Mouse (Mus musculus): ENCODE results near the gene Zfp97.
"Not testable (repeated sequence)": the region's sequence is repeated elsewhere in the genome, so short reads cannot be mapped to it uniquely, and the experiment has no call there.

GRCm38 (mm10) chr17:17120830-17121502, at the start of gene Zfp97:
- TF ChIP-seq EP300 (optimal IDR thresholded peaks at IDR 0.05); CTCF (IDR thresholded peaks at IDR 0.05; ENCODE audit: low read depth): not testable (repeated sequence)
